Mouse (Mus musculus) thymus, adult 2 months (tissue): ENCODE data around the gene Xrcc1.

Experiments
- CTCF ChIP-seq: fragments of 200-500 bp; IDR thresholded peaks from 2 replicates; pipeline ENCODE4 v1.5.1; 2012; ENCODE audit warnings: mild to moderate bottlenecking, control low read depth, low read length, moderate library complexity, borderline replicate concordance; ENCODE audit not compliant: control insufficient read depth, poor library complexity, insufficient read depth; ENCODE audit errors: extremely low read depth
- POLR2A ChIP-seq: fragments of 200-500 bp; IDR thresholded peaks from 2 replicates; pipeline ENCODE4 v1.6.1; 2012; ENCODE audit warnings: mild to moderate bottlenecking, low read length, control low read depth, moderate library complexity; ENCODE audit not compliant: control insufficient read depth, poor library complexity, insufficient read depth; ENCODE audit errors: extremely low read depth

DNA sequence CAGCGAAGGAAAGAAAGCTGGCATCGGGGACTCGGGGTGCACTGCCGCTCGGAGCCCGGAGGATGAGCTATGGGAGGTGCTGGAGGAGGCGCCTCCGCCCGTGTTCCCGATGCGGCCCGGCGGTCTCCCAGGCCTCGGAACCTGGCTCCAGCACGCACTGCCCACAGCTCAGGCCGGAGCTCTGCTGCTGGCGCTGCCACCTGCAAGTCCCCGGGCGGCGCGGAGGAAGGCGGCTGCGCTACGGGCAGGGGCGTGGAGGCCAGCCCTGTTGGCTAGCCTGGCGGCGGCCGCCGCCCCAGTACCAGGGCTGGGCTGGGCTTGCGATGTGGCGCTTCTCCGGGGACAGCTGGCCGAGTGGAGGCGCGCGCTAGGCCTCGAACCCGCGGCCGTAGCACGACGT is 12.3 kb upstream of the Xrcc1 start:
- TF ChIP-seq POLR2A (no peak), CTCF (no peak)
